Mouse (Mus musculus): Measurements from ENCODE around the gene Ptrh2.

- TF ChIP-seq CTCF (IDR thresholded peaks at IDR 0.05; ENCODE audit: low read depth, low read length) (no peak), POLR2A (IDR thresholded peaks at IDR 0.05; ENCODE audit: insufficient read depth, low read length) (no peak)
Measured at GRCm38 (mm10) chr11:86641714-86642113, 42.1 kb upstream of the Ptrh2 start.
